Mouse (Mus musculus) liver, adult 2 months (tissue): ENCODE results near the gene Dgat2.

Experiments used
- CTCF ChIP-seq: fragments of 200-500 bp; IDR thresholded peaks from 2 replicates; pipeline ENCODE4 v1.5.1; 2011; ENCODE audit warnings: low read depth, low read length, control low read depth
- POLR2A ChIP-seq: fragments of 200-500 bp; IDR thresholded peaks from 2 replicates; pipeline ENCODE4 v1.6.1; 2011; ENCODE audit warnings: low read length, control low read depth; ENCODE audit not compliant: insufficient read depth; ENCODE audit errors: extremely low read depth

DNA sequence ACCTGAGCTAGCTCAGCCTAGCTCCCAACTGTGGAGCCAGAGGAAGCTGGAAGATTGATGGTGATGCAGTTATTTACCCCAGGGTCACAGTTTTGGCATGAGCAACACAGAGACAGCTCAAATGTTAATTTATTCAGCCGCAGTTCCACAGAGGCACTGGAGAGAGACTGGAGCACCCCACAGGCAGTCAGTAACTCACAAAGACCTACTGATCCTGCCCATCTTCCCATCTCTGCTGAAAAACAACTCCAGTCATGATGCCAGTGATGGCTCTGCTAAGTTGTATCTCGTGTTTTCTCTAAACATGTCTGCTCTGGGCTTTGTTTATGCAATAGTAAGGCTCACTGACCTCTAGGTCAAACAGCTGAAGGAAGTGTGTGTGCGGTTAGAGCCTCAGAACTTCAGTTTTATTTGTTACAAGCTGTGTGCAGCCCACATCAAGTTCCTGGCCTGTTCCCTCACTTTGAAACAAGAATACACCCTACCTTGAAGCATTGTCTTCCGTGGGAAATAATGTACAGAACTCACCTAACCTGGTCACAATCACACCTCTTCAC lies 75.7 kb downstream of the Dgat2 start:
- TF ChIP-seq CTCF (no peak), POLR2A (no peak)
